Mouse (Mus musculus) cerebellum, postnatal 14 days (tissue): ENCODE measurements around the gene Slc16a8.
"Not testable (repeated sequence)": the region's sequence is repeated elsewhere in the genome, so short reads cannot be mapped to it uniquely, and the experiment has no call there.

Experiments
- DNase-seq, 2 experiments: peaks; one replicate each; pipeline ENCODE4 v3.0.0; 2021; ENCODE audit warnings: mixed read lengths in 2 of 2

Gene Slc16a8

DNA sequence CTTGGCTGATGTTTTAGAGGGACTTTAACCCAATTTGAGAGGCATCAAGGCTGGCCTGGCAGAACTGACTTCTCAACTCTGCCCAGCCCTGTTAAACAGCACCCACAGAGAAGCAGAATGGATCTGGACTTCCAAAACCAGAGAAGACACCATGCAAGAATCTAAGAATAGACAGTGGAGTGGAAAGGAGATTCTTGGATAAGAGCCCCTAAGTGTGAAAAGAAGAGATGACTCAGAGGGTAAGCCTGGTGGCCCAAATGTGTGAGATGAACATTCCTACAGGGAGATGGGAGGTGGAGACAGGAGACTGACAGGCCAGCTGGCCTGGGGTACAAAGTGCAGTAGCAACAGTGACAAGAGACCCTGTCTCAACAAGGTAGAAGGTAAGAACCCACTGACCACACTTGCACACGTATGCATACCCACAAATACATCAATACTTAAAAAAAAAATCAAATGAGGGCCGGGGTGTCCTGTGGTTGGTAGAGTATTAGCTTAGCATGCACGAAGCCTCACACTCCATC is 8.3 kb upstream of the Slc16a8 start:
- DNase-seq = no peak

DNA sequence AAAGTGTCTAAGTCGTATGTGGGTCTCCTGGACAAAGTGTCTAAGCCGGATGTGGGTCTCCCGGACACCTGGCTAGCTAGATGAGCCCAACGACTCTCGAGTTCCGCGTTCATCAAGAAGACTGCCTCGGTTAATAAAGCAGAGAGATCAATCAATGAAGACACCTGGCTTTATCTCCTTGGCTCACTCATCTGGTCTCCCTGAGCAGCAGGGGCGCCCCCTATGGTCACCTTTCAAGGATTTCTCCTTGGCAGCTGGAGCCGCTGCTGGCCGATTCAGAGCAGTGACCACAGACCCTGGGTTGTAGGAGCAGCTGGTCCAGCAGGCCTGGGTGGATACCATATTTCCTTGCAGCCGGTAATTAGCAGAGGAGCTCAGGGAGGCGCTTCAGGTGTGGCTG is 7.8 kb upstream of the Slc16a8 start:
- DNase-seq = no peak

DNA sequence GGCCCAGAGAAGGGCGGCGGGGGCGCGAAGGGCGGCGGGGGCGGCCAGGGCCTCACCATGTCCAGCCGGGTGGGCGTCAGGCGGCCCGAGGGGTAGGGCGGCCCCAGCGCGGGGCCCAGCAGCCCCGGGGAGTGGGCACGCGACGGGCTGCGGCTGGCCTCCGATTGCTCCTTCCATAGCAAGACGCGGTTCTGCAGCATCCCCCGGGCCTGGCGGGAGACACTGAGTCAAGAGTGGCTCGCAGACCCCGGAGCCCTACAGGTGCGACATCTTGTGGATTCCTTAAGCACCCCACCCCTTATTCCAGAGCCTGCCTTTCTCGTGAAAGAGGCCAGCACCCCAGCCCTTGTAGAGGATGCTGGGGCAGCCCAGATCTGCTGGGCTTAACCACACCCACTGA is 7.2 kb upstream of the Slc16a8 start:
- DNase-seq = no peak

DNA sequence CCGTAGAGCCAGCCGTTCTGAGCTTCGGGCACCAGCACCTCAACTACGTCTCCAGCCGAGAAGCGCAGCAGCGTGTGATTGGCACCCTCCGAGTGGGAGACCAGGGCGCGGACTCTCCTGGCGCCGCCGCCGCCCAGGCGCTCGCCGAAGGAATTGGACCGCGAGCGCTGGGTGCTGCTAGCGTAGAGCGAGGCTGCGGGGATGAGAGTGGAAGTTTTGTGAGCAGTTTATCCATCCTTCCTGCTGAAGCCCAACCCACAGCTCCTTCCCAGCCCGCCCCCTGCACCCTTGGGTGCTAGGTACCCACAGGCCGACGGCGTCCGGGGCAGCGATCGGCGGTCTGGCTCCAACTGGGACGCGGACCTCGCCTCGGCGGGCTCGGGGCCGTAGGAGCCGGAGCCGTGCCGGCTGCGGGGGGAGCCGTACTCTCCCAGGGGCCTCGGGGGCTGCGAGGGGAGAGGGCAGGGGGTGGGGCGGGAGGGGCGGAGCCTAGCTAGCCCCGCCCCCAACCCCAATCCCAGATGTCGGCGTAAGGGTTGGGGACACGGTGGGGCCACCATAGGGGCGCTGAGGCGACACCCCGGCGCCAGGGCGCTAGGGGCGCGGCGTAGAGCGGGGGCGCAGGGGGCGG is 6.6 kb upstream of the Slc16a8 start:
- no peak for DNase-seq

DNA sequence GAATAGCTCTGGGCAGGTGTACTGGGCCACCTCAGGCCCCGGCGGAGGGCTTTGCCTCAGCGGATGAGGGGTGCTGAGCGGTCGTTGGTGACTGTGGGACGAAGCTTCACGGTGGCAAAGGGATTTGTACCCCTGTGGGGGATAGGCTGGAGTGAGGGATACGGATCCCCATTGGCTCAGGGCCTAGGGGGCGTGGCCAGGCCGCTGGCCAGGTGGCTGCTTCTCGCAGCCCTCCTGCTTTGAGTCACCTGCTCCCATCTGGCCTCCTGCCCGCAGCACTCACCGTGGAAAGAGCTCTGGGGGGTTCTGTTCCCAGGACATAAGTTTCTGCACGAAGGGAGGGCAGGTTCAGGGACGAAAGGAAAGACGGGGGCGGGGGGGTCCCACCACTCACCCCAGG is 4.0 kb upstream of the Slc16a8 start:
- DNase-seq = peak in 1 of 2 experiments; percentile 53

DNA sequence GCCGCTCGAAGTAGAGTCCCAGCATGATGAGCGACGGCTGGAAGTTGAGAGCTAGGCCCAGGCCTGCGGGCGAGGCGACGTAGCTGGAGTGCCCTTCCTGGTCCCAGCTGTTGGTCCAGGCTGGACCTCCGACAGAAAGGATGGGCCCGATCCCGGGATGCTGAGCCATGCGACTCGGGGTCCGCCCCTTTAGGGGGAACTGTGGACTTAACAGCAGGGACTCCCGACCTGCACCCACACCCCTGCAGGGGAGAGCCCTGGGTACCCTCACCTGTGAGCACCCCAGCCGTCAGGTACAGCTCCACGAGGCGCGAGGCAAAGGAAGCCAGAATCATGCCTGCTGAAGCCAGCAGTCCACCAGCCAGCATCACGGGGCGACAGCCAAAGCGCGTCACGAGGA is 2.0 kb downstream of the Slc16a8 start:
- DNase-seq = no peak

DNA sequence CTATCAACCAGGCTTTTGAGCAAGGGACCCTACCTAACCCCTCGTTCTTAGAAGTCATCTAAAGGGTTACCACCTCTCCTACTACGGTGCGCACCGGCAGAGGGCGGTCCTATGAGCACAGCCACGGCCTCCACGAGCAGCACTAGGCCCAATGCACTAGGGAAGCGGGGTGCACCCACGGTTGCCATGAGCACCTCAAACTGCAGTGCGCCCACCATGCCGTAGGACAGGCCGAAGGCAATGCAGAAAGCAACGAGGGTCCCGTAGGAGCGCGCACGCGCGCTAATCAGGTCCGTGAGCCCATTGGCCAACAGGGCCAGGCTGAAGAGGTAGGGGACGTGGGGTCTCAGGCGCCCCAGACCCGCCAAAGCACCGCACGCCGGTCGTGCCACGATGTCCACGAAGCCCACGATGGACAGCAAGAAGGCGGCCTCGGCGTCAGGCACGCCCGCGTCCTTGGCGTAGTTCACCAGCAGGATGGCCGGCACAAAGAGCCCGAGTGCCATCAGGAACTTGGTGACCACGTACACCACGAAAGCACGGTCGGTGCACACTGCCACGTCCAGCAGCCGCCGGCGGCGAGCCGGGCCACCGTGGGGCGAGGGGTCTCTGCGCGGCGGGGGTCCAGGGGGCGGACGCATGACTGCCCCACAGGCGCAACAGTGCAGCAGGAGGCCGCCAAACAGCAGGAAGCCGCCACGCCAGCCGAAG is 2.6 kb downstream of the Slc16a8 start:
- DNase-seq = peak; percentile 47 to 52

DNA sequence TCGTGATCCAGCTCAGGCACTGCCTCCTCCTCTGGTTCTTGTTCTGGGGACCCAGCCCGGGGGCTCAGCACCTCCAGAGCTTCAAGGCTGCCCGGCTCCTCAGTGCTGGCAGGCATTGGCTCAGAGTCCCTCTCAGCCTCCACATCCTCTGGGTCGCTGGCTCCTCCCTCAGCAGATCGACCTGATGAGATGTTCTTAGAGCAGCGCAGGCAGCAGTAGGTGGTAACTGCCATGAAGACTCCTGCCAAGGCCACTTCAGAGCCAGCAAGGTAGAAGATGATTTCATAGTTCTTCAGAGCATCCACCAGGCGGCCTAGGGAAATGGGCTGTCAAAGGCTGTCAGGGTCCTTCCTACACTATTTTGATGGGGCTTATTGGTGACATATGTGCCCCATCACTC is 3.4 kb downstream of the Slc16a8 start:
- peak in 1 of 2 experiments; percentile 42 for DNase-seq

DNA sequence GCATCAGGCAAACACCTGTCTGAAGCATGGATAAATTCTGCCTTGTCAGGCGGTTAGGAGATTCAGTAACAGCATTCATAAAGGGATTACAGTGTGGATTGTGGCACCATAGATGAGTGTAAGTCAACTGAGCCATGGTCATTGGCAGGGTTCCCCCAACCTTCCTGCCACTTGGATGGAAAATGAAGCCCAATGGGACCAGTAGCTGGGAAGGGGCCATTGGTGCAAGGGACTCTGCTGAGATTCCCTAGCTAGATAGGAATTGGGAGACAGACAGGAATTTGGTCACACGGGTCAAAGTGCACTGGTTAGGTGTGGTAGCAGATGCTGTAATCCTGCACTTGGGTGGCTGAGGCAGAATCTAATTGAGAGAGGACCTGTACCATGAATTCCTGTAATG is 4.3 kb downstream of the Slc16a8 start:
- no peak for DNase-seq

DNA sequence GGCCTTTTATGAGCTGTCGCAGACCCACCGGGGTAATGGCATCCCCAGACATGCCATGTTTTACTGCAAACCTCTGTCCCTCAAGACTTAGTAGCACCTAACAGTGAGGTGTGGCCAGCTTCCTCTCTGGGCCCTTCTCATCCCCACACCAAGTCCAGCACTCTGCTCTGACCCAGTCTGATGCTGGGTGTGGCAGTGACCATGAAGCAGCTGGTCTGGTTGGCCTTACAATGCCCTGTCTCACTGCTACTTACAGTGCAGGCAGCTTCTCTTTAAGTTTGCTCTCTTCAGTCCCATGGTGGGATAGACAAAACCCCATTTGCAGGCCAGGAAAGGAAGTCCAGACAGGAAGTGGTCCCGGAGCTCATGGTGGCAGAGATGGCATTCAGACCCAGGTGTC is 9.2 kb downstream of the Slc16a8 start:
- DNase-seq = no peak

DNA sequence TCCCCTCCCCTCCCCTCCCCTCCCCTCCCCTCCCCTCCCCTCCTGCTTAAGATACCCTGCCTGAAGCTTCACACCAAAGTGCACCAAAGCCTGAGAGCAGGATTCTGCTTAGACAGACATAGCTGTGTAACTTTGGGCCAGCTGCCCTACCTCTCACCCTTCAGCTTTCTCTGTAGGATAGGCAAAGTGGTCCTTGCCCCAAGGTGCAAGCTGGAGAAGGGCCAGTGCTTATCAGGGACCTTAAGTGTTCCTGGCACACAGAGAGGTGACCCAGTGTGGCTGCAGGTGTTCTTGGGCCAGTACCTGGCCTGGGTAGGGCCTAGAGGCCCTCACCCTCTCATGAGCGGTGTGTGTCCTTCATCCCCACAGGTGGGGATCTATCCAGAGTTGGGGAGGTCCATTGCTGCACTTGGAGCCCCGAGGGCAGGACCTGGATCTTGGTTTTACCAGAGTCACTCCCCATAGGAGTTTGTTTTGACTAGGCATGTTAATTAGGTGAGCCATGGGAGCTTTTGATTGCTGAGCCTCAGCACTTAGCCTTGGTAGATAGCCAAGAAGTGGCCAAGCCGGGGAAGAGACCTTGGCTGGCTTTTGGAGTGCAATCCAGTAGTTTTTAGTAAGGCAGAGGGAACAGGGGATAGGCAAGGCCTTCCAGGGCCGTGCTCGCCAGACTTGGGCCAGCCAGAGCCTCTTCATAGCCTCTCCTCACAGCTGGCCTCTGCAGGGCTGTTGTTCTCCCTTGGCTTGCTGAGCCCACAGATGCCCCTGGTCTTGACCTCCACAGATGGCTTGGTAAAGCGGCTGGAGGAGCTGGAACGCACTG is 10.3 kb downstream of the Slc16a8 start:
- DNase-seq = no peak

DNA sequence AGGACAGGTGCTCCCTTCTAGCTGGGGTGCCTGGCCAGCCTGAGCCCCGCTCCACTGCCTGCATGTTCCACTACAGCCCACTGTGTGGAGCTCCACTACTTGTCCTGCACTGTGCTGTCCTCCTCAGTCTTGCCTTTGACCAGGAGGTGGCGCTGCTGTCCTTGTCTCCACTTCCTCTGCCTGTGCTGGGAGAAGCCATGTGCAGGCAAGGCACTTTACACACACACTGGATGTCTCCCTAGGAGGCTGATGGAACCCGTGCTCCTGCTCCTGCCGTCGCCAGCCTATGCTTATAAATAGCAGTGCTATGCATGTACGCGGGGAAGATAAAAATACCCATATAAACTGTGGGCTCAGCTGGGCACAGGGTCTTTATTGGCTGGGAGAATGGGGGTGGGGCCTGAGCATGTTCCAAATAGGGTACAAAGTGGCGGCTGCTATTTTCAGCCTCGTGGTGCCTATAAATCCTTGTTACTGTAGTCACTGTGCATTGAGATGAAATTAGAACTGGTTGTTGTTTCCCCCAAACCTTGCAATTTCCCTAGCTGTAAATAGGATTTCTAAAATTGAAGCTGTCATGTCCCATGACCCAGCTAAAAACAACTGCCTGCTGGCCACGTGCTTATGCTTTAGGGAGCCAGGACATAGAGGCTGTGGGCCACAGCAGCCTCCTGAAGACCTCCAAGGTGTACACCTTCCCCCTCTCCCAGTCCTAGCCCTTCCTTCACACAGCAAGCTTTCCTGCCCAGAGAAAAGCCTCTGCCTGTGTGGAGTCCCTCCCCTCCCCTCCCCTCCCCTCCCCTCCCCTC is 11.1 kb downstream of the Slc16a8 start:
- peak; percentile 97 to 98 for DNase-seq

DNA sequence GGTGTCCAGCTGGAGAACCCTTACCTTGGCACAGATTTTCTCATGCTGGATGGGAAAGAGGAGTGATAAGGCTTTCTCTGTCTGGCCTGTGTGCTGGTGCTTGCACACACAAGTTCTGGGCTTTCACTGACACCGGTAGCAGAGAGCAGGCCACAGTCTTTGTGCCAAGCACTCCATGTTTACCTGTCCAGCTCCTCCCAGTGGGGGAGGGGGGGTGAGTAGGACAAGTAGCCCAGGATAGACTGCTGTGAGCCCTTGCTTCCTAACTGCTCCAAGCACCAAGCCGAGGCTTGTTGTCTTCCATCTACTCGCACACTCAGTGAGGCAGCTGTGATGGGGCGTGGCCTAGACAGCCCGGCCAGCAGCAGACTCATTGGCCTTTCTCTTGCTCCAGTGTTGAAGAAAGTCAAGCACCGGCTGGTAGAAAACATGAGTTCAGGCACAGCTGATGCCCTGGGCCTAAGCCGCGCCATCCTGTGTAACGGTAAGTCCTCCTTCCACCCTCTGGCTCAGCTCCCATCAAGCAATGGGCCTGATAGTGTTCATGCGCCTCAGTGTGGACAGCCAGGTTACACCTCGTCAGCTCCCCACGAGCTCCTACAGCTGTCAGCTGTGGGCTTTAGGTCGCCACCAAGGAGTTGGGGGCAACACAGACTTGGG is 11.9 kb downstream of the Slc16a8 start:
- no peak for DNase-seq

DNA sequence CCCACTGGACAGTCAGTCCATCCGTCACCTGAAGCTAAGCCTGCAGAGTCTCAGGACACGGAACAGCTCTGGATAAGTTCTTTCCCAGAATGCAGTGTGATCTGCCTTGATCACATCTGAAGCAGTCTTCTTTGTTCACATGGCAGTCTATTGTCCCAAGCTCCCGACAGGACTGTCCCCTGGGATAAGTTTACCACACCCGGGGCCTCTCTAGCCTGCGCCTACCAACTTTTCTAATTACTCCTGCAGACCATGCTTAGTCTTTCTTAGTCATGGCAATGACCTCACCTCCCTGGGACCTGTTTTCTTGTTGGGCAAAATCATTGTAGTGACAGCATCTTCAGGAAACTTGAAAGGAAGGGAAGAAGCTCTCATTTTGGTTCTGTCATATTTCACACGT is 16.5 kb downstream of the Slc16a8 start:
- no peak for DNase-seq

DNA sequence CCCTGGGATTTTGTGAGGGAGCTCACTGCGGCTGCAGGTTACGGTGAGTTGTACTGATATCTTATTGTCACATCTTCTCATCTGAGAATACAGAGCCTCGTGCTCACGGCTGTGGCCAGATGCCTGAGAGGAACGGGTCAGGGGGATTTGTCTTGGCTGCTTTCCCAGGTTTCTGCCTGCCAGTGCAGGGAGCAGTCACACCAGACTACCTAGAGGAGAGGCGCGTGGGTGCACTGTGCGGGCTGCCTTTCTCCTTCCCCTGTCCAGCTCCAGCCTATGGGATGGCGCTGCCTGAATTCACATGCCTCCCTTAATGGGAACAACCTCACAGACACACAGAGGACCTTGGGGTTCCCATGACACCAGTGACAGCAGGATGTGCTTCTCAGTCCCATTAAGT is 19.3 kb downstream of the Slc16a8 start:
- no peak for DNase-seq

DNA sequence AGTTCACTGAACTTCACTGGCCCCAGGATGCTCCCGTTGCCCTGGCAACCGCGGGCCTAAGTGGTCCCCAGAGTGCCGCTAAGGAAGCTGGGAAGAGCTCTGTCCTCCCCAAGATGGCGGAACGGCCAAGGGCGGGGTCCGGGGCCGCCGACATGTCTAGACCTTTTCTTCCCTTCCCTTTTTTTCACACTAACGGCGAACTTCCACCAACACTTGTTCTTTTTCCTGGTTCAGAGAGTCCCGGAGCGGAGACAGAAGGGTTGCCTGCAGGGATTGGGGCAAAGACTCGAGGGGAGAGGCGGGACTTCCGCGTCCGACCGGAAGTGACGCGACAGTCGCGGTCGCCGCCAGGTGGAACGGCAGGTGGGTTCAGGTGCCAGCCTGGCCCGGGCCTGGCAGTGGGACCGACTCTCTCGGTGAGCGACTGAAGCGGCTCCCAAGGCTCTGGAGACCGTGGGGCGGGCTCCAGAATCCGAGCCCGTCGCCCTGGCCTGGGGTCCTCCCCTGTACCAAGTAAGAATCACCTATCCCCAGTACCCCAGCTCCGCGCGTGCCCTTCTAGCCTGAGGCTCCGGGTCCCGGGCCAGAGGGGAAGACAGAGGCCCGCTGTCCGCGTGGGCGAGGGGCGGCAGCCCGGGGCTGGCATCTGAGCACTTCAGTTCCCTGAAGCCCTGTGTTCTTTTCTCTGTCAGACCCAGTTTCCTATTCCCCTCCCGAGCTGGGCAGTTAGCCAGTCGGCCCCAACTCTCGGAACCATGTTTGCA is 25.3 kb downstream of the Slc16a8 start, which contains the start of the genes Pick1 and Gm49486:
Gene Pick1, plus strand, starts transcription at position 116 of the 764 bp plus-strand sequence.
Gene Gm49486, plus strand, starts transcription at position 334 of the 764 bp plus-strand sequence.
- DNase-seq = peak; percentile 96 to 97

DNA sequence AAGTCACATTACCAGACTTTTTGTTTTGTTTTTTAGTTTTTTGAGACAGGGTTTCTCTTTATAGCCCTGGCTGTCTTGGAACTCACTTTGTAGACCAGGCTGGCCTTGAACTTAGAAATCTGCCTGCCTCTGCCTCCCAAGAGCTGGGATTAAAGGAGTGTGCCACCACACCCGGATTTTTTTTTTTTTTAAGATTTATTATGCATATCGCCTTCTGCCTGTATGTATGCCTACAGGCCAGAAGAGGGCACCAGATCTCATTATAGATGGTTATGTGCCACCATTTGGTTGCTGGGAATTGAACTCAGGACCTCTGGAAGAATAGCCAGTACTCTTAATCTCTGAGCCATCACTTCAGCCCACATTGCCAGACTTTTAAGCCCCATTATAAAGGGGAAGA is 28.8 kb downstream of the Slc16a8 start:
- not testable (repeated sequence) for DNase-seq

DNA sequence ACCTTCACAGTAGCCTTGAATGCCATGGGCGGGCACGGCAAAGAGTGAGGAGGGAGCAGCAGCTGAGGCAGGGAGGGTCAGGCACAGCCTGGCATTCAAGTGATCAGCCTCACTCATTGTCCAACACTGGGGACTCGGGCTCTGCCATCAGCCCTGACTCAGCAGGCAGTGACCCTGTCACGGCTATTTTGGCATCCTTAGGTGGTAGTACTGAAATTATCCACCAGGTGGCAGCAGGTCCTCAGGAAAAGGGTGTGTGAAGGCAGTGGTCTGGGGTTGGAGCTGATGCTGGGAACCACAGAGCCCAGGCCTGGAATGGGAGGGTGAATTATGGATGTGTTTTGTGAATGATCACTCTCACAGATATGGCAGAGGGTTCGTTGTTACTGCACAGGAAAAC is 29.9 kb downstream of the Slc16a8 start:
- peak; percentile 94 to 97 for DNase-seq

DNA sequence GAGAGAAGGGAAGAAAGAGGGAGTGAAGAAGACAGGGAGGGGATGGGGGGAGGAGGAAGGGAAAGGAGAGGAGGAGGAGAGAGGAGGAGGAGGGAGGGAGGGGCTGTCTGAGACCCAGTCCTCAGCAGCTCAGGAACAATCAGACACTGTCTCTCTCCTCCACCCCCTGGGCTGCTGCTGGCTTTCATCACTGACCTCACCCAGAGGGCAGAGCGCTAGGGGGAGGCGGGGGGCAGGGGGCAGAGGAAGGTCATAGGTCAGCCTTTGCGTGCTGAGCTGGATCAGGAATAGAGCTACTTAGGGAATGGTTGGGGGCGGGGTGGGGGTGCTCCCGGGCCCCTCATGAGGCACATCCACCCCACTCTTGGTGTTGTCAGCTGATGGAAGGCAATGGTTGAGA is 30.9 kb downstream of the Slc16a8 start:
- DNase-seq = no peak

DNA sequence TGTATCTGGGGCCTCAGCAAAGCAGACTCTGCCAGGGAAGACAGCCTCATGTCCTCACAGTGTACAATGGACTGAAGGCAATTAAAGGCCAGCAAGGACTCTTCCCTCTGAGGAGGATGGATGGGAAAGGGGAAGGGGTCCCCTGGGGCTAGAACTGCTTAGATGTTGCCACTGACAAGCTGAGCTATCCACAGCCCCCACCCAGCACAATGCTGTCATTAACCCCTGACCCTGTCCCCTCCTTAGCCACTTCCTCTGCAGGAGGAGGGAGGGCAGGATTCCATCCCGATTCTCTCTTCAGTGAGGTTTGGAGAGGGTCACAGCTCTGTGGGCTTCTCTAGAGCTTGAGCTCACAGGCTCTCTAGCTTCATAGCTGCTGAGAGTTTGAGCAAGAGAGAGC is 35.0 kb downstream of the Slc16a8 start:
- DNase-seq = no peak

DNA sequence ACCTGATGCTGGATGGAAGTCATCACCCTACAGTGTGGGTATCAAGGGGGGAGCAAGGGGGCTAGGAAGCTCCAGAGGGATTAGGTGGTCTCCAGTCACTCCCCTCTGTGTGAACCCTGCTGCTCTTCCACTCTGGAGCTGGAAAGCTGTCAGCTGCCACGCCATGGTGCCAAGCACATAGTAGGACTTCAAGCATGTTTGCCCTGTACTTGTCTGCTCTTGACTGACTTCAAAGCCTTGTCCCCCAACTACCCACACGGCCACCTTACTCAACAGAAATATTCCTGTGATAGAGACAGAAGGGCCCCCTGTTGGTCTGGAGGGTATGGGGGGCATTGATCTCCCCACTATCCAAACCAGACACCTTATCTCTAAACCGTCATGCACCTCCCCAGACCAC is 38.4 kb downstream of the Slc16a8 start:
- no peak for DNase-seq
